Mouse (Mus musculus) frontal cortex, postnatal 36 days (tissue): Measurements from ENCODE around the gene Ptprn2.

Source experiments
- DNase-seq, 2 experiments: peaks; one replicate each; pipeline ENCODE4 v3.0.0; 2022; ENCODE audit warnings: low spot score in 2 of 2

Ptprn2 gene

DNA sequence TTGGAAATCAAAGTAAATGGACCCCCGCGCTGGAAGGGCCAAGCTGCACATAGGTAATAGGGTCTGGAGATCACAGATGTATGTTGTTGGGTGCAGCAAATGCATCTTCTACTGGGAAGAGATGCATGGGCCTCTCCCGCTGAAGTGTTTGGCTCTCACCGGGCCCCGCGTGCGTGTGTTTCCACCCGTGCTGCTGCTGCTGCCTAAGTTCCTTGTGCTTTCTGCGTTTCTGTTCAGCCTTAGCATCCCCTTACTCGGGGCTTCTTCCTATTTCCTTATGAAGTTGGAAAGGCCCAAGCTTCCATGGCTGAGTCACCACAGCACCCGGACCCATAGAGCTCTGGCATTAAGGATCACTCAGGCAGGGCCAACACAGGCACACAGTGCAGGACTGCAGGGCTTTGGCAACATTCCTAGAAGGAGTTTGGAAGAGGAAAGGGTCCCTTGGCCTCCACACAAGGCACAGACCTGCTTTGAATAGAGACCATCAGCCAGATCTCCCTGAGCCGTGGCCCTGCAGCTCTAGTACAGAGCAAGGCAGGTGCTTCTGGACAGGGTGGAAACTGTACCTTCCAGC, 772.5 kb downstream of the Ptprn2 start:
- DNase-seq, result peak in 1 of 2 experiments; percentile 52

GRCm38 (mm10) chr12:117260391-117261164, 775.1 kb downstream of the Ptprn2 start:
- DNase-seq, result no peak

GRCm38 (mm10) chr12:117261165-117261440, 775.6 kb downstream of the Ptprn2 start:
- no peak for DNase-seq

DNA sequence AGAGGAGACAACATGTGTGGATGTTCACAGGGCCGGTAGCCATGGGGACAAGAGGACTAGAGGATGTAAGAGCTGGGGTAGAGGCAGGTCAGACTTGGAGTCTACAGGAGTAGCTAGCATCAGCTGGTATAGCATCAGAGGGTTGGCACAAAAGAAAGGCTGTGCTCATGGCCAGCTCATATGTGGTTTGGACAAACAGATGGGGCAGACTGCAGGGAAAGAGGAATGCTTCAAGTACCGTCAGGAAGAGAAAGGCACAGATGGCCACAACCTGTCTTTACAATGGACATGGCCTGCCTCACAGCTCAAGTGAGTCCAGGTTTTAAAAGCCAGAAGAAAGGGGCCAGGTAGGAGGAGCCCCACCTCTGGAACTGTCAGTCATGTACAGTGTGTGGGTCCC, 776.5 kb downstream of the Ptprn2 start:
- no peak for DNase-seq

- no peak for DNase-seq
These were observed 777.6 kb downstream of the Ptprn2 start for GRCm38 (mm10) chr12:117263081-117263480.

- no peak for DNase-seq
These were observed 779.7 kb downstream of the Ptprn2 start for GRCm38 (mm10) chr12:117265211-117265610.

DNA sequence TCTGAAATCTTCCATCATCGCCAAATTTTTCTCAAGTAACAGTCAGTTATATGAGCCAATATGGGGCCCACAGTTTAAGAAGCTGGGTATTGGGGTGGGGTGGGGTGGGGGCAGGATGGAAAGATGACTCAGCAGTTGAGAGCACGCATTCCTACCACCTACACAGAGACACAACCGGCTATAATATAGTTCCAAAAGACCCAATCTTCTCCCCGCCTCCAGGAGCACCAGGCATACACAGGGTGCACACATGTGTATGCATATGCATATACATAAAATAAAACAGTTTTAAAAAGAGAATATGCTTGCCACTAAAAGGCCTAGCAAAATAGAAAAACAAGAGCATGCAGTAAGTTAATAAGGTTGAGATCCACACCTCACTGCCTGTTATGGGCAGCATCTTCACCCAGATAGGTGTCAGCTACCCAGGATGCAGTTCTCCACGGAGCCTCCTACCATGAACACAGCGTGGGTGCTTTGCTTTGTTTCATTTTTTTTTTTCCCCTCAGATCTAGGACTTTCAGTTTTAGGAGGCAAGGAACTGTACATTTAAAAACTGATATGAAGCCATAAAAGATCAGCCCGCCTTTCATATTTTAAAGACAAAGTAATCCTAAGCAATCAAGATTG, 783.1 kb downstream of the Ptprn2 start:
- no peak for DNase-seq

DNA sequence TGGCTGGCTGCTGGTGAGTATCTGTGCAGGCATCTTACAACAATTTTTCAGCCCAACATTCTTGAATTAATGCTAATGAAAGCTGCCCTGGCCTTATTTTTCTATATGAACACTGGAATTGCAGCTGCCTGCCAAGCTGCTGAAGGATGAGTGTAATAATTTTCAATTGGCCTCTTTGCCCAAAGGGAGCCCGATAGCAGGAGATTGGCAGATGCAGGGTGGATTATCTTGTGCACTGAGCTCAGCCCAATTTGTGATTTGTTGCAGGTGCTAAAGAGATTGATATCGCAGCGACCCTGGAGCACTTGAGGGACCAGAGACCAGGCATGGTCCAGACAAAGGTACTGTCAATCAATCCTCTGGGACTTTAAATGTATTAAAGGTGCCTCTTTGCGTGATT, 783.8 kb downstream of the Ptprn2 start:
- DNase-seq, result no peak

GRCm38 (mm10) chr12:117270199-117270598, 784.7 kb downstream of the Ptprn2 start:
- DNase-seq, result no peak

GRCm38 (mm10) chr12:117273166-117273565, 787.6 kb downstream of the Ptprn2 start:
- no peak for DNase-seq

GRCm38 (mm10) chr12:117274576-117274975, 789.1 kb downstream of the Ptprn2 start:
- DNase-seq, result no peak

DNA sequence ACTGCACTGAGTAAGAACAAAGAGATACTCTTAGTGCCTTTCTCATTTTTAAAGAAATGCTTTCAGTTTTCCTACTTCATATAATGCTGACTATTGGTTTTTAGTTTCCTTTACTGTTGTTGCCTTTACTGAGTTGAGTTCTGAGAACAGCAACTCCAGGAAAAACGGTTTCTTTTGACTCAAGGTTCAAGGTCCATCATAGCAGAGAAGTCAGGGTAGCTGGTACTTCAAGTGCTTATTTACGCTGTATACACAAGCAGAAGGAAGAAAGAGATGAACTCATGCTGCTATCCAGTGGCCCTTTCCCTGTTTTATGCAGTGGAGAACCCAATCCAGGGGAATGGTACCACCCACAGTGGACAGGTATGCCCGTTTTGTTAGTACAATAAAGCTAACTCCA, 795.3 kb downstream of the Ptprn2 start:
- no peak for DNase-seq

- DNase-seq, result no peak
These were observed 797.1 kb downstream of the Ptprn2 start for GRCm38 (mm10) chr12:117282659-117283058.

- DNase-seq, result no peak
These were observed 801.9 kb downstream of the Ptprn2 start for GRCm38 (mm10) chr12:117287456-117287855.

DNA sequence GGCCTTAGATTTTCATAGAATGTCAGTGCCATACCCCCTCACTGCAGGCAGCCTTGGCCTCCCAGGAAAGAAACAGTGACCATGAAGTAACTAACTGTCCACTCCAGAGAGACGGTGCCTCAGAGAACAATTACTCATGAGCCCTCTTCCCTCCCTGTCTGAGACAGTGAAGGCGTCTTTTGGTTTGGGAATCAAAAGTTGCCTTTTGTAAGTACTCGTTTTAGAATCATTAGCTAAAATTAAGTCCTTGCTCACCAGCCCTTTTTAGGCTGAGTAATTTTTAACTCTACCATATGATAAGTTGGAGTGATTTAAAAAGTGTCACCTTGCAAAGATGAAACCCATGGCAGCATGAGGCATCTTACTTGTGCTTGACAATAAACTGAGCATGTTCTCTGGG, 806.4 kb downstream of the Ptprn2 start:
- no peak for DNase-seq

DNA sequence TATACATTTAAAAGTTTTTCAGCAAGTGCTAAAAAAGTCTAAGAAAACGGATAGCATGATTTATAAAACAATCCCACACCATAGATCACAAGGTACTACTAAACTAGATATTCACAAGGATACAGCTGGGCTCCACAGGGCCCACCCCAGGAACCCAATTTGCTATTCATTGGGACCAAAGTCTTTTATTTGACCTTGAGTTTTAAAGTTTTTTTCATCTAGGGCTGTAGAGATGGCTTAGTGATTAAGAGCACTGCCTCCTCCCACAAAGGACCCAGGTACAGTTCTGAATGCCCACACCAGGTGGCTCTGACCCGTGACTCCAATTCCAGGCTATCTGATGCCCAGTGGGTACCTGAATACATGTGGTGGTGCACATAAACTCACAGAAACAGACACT, 811.3 kb downstream of the Ptprn2 start:
- DNase-seq, result no peak

DNA sequence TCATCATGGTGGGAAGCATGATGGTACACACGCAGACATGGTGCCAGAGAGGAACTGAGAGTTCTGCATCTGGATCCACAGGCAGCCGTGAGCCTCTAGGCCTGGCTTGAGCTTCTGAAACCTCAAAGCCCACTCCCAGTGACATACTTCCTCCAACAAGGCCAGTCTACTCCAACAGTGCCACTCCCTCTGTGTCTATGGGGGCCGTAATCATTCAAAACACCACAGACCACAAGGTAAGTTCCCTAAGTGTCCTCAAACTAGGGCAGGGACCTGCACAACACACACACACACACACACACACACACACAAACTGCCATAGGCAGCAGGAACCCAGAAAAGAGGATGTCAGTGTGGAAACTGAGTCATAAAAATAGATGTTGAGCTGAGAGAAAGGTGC, 813.6 kb downstream of the Ptprn2 start:
- DNase-seq, result no peak

GRCm38 (mm10) chr12:117304751-117305624, 819.5 kb downstream of the Ptprn2 start:
- no peak for DNase-seq

DNA sequence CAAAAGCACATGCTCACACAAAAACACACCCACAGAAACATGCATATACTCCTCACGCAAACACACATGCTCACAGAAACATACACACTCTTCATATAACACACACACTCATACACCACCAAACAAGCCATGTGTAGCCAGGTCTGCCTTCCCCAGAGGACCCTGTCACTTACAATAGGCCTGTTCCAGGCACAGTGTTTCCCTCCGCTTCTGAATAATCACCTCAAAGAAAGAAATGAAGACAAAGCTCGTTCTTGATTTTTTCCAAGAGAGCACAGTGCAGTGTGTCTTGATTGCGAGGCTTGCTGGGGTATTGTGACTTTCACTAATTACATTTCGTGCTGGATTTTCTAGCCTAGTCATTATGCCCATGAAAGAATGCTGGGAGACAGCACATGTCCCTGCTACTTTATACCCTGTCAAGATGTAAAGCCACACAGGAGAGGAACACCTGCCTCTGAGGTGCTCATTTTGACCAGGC, 820.1 kb downstream of the Ptprn2 start:
- no peak for DNase-seq

DNA sequence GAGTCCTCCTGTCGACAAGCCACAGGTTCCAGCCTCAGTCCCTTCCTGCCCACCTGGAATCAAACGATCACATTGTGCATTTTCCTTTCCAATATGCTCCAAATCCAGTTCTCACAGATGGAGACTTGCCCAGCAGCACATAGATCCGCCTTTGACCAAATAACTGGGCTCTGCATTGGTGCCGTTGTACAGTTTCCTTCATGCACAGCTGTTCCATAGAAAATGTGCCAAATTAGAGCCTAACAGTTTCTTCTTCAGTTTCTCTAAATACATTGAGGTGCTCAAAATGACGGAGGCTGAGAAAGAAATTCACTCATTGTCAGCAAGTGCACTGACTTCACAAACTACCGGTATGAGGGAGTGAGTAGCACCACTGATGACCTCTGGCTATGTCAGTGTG, 826.6 kb downstream of the Ptprn2 start:
- peak in 1 of 2 experiments; percentile 39 for DNase-seq

DNA sequence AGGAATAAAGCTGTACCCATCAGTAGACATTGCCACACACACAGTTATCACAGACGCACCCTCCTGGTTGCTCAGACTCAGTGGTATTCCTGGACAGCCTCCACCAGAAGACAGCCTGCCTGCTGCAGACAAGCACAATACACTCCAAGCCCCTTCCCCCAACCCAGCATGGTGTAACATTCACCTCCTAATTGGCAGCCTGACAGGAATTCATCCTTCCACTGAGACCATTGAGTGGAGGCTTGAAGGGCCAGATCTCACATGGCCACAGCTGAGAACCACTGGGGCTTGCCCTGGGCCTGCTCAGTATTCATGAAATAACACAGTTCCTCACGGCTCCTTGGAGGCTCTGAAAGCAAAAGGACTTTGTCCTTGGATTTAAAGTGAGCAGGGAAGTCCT, 829.5 kb downstream of the Ptprn2 start:
- DNase-seq, result no peak

DNA sequence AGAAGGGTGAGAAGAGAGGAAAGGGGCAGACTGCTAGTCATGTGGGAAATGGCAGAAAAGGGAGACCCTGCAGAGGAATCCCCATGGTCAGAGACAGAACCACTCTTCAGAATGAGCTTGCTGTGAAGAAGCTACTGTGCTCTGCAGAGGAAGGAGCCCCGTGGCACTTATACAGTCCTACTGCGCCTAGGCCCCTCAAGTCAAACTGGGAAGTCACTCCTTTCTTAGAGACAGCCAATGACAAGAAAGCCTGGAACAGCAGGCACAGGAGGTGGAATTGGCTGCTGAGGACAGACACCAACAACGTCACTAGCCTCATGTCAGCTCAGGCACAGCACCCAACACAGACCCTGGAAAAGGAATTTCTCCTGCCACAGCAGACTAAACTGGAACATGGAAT, 830.1 kb downstream of the Ptprn2 start:
- DNase-seq, result no peak
